Mouse (Mus musculus) megakaryocyte, embryonic 14.5 days (primary cell): ENCODE measurements at regions not wholly inside any gene's neighbourhood (a gene's known extent, or its start where the extent isn't known, plus 50 kb on each side); places are given as distances from the start of the nearest gene placed in this dataset.

Experiments used
- H3K27me3 ChIP-seq: replicated peaks from 2 replicates; pipeline ENCODE3; 2012; ENCODE audit warnings: inconsistent platforms
- H3K36me3 ChIP-seq: replicated peaks from 2 replicates; pipeline ENCODE3; 2012; ENCODE audit warnings: low read length, inconsistent platforms, mixed read lengths
- H3K4me1 ChIP-seq: 2 replicates; pipeline ENCODE4 v1.6.1; 2012; ENCODE audit warnings: inconsistent platforms
- H3K4me3 ChIP-seq: replicated peaks from 2 replicates; pipeline ENCODE3; 2012; ENCODE audit warnings: moderate library complexity, mild to moderate bottlenecking, inconsistent platforms
- H3K9me3 ChIP-seq: 2 replicates; pipeline ENCODE4 v1.6.1; 2012; ENCODE audit warnings: inconsistent platforms
- FLI1 ChIP-seq: IDR thresholded peaks from 2 replicates; pipeline ENCODE4 v1.6.1; 2012; ENCODE audit warnings: low read length, inconsistent platforms, mixed read lengths
- GATA1 ChIP-seq: IDR thresholded peaks from 3 replicates; pipeline ENCODE4 v1.6.1; 2012; ENCODE audit warnings: mixed read lengths, low read length, inconsistent platforms, borderline replicate concordance

- H3K36me3 ChIP-seq = no peaks in the 10 kb centered on the region
- H3K9me3 ChIP-seq = peaks cover 22% of the 10 kb centered on the region
- no peaks in the 10 kb centered on the region for H3K4me1 ChIP-seq
- no peaks in the 10 kb centered on the region for H3K27me3 ChIP-seq
- TF ChIP-seq GATA1 = no peak
- TF ChIP-seq FLI1 = no peak
- H3K4me3 ChIP-seq = no peak overlapping the region
These were observed 112.6 kb upstream of the 4933415F23Rik start for GRCm38 (mm10) chr1:23214462-23215158.

DNA sequence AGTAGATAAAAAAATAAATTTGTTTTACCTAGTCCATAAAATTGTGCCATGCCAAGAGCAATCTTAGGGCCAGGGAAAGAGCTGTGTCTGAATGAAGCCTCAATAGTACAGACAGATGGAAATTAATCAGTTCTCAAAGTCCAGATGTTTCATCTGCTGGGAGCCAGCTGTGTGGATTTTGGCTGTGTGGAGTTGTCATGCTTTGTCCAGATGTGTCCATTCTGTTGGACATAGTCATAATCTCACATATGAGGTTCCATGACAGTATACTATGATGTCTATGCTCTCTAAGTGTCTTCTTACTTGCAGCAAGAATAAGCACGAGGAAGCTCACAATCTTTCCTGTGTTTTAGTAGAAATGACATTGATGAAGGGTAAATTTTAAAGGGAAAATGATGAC lies 105.8 kb upstream of the 4933415F23Rik start:
- Histone ChIP-seq H3K27me3 (no peaks in the 10 kb centered on the region), H3K36me3 (no peaks in the 10 kb centered on the region), H3K9me3 (peaks cover 6% of the 10 kb centered on the region; the same call in 1 of the 2 replicates), H3K4me1 (no peaks in the 10 kb centered on the region), H3K4me3 (no peak overlapping the region)
- TF ChIP-seq FLI1 (no peak), GATA1 (no peak)

GRCm38 (mm10) chr1:23207024-23207423 lies 105.0 kb upstream of the 4933415F23Rik start:
- H3K27me3 ChIP-seq = no peaks in the 10 kb centered on the region
- TF ChIP-seq FLI1 (no peak), GATA1 (no peak)
- H3K4me1 ChIP-seq = no peaks in the 10 kb centered on the region
- no peaks in the 10 kb centered on the region for H3K36me3 ChIP-seq
- no peaks in the 10 kb centered on the region for H3K9me3 ChIP-seq
- H3K4me3 ChIP-seq = no peak overlapping the region

DNA sequence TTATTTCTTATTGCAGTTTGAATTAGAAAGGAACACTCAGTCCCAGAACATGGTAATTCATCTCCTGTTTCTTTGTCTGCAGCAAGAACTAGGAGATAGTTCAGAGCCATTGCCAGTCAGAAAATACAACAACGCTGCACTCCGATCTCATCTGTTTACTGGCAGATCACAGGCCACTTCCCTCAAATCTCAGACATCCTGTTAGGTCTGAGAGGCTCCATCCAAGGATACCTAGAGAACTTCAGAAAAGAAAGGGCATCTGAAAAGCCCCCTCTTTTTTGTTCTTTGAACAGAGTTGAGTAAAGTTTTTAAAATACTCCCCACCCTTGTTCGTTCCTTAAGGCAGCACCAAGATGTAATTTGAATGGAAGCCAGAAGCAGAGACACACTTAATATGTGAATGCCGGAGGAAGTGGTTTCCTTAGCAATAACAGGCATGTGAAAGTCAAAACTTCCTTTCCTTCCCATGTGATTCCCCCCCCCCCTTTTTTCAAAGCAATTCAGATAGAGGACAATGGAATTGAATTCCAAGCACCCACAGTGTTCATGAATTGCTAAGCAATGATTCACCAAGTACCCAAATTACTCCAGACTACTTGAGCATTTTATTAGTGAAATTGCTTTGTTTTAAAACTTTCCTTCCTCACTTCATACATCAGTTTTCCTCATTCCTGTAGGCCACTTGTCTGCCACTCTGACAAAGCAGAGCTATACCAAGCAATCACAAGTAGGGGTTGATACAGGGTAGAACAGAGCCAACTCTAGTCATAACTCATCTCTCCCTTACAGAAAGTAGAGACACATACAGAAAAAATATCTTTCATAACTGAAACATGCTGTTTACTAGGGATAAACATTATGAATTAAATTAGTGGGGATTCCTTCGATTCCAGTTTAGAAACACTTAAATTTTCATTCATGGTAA lies 100.7 kb upstream of the 4933415F23Rik start:
- no peaks in the 10 kb centered on the region for H3K36me3 ChIP-seq
- H3K9me3 ChIP-seq = no peaks in the 10 kb centered on the region
- no peaks in the 10 kb centered on the region for H3K27me3 ChIP-seq
- no peaks in the 10 kb centered on the region for H3K4me1 ChIP-seq
- no peak for TF ChIP-seq FLI1
- H3K4me3 ChIP-seq = no peak overlapping the region

DNA sequence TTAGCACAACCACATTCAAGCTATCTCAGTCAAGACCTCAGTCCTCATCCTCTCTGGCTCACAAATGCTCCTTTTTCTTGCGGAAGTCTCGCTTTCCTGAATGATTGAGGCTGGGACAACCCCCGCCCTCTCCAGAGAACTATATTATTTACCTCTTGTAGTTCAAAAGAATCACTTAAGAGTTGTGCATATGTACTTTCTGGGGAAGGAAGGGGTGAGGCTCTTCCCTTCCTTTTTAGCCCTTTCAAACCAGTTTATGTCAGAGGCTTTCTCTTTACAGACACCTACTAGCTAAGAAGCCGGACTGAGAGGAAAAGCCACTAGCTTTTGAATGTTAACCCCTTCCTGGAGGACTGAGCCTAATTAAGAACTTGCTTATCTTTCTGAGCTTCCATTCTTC lies 98.4 kb upstream of the 4933415F23Rik start:
- no peaks in the 10 kb centered on the region for H3K36me3 ChIP-seq
- TF ChIP-seq FLI1 (no peak), GATA1 (no peak)
- H3K4me1 ChIP-seq = no peaks in the 10 kb centered on the region
- H3K9me3 ChIP-seq = no peaks in the 10 kb centered on the region; the same call in 1 of the 2 replicates
- no peaks in the 10 kb centered on the region for H3K27me3 ChIP-seq
- H3K4me3 ChIP-seq = no peak overlapping the region

DNA sequence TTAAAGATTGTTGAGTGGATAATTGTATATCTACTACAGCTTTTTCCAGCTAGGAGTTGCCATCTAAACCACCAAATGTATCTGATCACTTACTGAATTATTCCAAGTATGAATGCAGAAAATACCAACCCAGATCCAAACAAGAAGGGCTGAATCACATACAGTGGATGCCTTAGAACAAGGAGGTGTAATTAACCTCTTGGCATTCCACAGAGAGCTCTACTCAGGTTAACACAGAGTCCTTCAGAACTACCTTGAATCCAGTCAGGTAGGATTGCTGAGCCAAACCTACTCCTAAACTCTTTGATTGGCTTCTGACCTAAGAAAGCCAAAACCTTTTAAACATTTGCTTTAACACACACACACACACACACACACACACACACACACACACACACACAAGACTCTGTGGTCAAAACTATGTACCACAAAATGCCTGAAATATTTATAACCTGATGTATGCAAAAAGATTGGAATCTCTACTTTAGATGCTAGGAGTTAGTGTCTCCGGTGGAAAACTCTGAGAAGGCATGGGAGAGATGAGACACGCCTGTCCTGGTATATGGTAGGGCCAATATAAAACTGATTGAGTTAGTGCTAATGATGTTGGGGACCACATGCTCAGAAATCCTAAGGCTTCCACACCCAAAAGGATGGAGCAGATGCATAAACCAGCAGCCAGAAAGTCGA lies 88.4 kb upstream of the 4933415F23Rik start:
- no peaks in the 10 kb centered on the region for H3K4me1 ChIP-seq
- H3K9me3 ChIP-seq = no peaks in the 10 kb centered on the region; the same call in 1 of the 2 replicates
- no peak overlapping the region for H3K4me3 ChIP-seq
- no peak for TF ChIP-seq FLI1
- no peaks in the 10 kb centered on the region for H3K27me3 ChIP-seq
- no peaks in the 10 kb centered on the region for H3K36me3 ChIP-seq

- no peak overlapping the region for H3K4me3 ChIP-seq
- H3K27me3 ChIP-seq = no peaks in the 10 kb centered on the region
- H3K9me3 ChIP-seq = peaks cover under 1% of the 10 kb centered on the region
- H3K36me3 ChIP-seq = no peaks in the 10 kb centered on the region
- no peaks in the 10 kb centered on the region for H3K4me1 ChIP-seq
- no peak for TF ChIP-seq GATA1
- TF ChIP-seq FLI1 = no peak
These were observed 87.7 kb upstream of the 4933415F23Rik start for GRCm38 (mm10) chr1:23189790-23190189.

DNA sequence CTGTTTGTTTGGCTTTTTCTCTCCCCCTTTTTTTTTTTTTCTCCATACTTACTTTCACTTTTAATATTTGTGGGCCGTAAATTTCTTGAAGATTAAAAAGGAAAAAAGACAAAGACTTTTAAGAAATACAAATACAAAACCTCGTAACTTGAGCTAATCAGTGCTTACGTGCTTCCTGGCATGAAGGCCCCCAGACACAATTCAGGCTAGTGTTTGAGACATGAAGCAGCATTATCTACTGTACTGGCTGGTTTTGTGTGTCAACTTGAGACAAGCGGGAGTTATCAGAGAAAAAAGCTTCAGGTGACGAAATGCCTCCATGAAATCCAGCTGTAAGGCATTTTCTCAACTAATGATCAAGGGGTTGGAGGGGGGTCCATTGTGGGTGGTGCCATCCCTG lies 86.2 kb upstream of the 4933415F23Rik start:
- TF ChIP-seq FLI1 = no peak
- no peak for TF ChIP-seq GATA1
- H3K4me1 ChIP-seq = no peaks in the 10 kb centered on the region

GRCm38 (mm10) chr1:23187446-23188206 lies 85.6 kb upstream of the 4933415F23Rik start:
- H3K4me1 ChIP-seq = no peaks in the 10 kb centered on the region
- H3K9me3 ChIP-seq = peaks cover 4% of the 10 kb centered on the region; the same call in 1 of the 2 replicates
- no peaks in the 10 kb centered on the region for H3K36me3 ChIP-seq
- TF ChIP-seq GATA1 = no peak
- no peak for TF ChIP-seq FLI1
- H3K27me3 ChIP-seq = no peaks in the 10 kb centered on the region
- H3K4me3 ChIP-seq = no peak overlapping the region

More for the DNA sequence above, 86.2 kb upstream of the 4933415F23Rik start:
- H3K9me3 ChIP-seq = peaks cover 4% of the 10 kb centered on the region; the same call in 1 of the 2 replicates
- peak overlapping the region; percentile 62 for H3K4me3 ChIP-seq
- H3K36me3 ChIP-seq = no peaks in the 10 kb centered on the region
- no peaks in the 10 kb centered on the region for H3K27me3 ChIP-seq
